Mouse (Mus musculus): ENCODE measurements around the gene Mef2c.

- TF ChIP-seq CTCF (IDR thresholded peaks at IDR 0.05; ENCODE audit: borderline replicate concordance, insufficient read depth, low read depth, low read length) (no peak), POLR2A (IDR thresholded peaks at IDR 0.05; ENCODE audit: borderline replicate concordance, insufficient read depth, low read length) (no peak)
Measured at GRCm38 (mm10) chr13:83667051-83667450, 163.2 kb downstream of the Mef2c start.
